Mouse (Mus musculus) intestine, embryonic 15.5 days (tissue): ENCODE measurements at regions not wholly inside any gene's neighbourhood (a gene's known extent, or its start where the extent isn't known, plus 50 kb on each side); places are given as distances from the start of the nearest gene placed in this dataset.
A peak's percentile ranks its signal among the peaks of the same experiment; 100 is the strongest.

Experiments
- ATAC-seq: fragments of 200-750 bp; cut with Nextera tagmentation; 2 replicates; pipeline ENCODE4 v1.8.0; 2017; ENCODE audit warnings: moderate TSS enrichment, moderate library complexity
- H3K27ac ChIP-seq: fragments of 300-500 bp; sonication (generic); 2 replicates; pipeline ENCODE4 v1.5.1; 2015; ENCODE audit warnings: mild to moderate bottlenecking, inconsistent platforms
- H3K27me3 ChIP-seq: fragments of 300-500 bp; sonication (generic); replicated peaks from 2 replicates; pipeline ENCODE4 v1.6.1; 2015; ENCODE audit warnings: inconsistent platforms
- H3K36me3 ChIP-seq: fragments of 300-500 bp; sonication (generic); 2 replicates; pipeline ENCODE4 v1.6.1; 2015; ENCODE audit warnings: inconsistent platforms
- H3K4me1 ChIP-seq: fragments of 300-500 bp; sonication (generic); replicated peaks from 2 replicates; pipeline ENCODE4 v1.6.1; 2015; ENCODE audit warnings: inconsistent platforms
- H3K4me2 ChIP-seq: fragments of 300-500 bp; sonication (generic); replicated peaks from 2 replicates; pipeline ENCODE4 v1.6.1; 2015; ENCODE audit warnings: mild to moderate bottlenecking, inconsistent platforms
- H3K4me3 ChIP-seq: fragments of 300-500 bp; sonication (generic); replicated peaks from 2 replicates; pipeline ENCODE4 v1.5.1; 2015; ENCODE audit warnings: inconsistent platforms
- H3K9ac ChIP-seq: fragments of 300-500 bp; sonication (generic); 2 replicates; pipeline ENCODE4 v1.6.1; 2015; ENCODE audit warnings: inconsistent platforms
- H3K9me3 ChIP-seq: fragments of 300-500 bp; sonication (generic); 2 replicates; pipeline ENCODE4 v1.6.1; 2016; ENCODE audit warnings: inconsistent platforms
- WGBS: fragments of 180-500 bp; shearing (Covaris S2); methylation state at CpG from one replicate; pipeline ENCODE4 v1.1.7; 2015; 5-methylcytosine and 5-hydroxymethylcytosine counted together

DNA sequence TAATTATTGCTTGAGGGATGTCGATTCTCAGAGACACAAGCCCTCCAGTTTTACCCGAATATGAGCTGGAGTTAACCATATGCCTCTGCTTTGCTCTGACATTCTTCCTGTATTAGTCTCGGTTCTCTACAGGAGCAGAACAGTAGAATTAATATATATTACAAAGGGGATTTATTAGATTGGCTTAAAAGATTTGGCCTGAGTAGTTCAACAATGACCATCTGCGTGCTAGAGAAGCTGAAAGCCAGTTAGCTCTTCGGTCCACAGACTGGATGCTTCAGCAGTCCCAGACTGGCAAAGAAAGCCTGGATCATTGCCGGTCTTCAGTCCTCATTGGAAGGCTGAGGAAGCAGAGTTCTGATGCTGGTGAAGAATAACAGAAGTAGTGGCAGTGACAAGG is 100.4 kb upstream of the Gm9747 start:
- Histone ChIP-seq H3K27ac (no peak overlapping the region), H3K4me2 (no peak overlapping the region), H3K27me3 (no peaks in the 10 kb centered on the region), H3K9ac (no peak overlapping the region), H3K9me3 (no peaks in the 10 kb centered on the region), H3K4me1 (no peaks in the 10 kb centered on the region), H3K4me3 (no peak overlapping the region), H3K36me3 (no peaks in the 10 kb centered on the region)
- 83% methylated on average over 6 of the region's 6 CpGs for WGBS
- ATAC-seq, result no peak

DNA sequence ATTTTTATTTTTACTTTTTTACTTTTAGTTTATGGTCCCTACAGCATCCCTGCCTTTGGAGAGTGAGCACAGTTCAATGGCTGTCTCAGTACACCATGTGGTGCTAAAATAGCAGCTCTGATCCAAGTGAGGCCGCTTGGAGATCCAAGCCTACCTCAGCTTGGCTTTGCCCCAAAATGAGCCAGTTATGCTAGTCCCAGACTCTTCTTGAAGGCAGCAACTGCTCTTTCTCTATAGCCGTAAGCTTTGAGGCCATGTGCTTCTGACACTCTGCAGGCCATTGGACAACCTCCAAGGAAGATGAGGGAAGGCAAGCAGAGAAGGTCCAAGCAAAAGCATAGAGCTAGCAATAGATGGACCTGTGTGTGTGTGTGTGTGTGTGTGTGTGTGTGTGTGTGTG is 98.0 kb upstream of the Gm9747 start:
- no peak overlapping the region for H3K4me2 ChIP-seq
- H3K4me1 ChIP-seq, result no peaks in the 10 kb centered on the region
- no peaks in the 10 kb centered on the region for H3K27me3 ChIP-seq
- H3K27ac ChIP-seq, result no peak overlapping the region
- ATAC-seq, result no peak
- no peaks in the 10 kb centered on the region for H3K36me3 ChIP-seq
- no peaks in the 10 kb centered on the region for H3K9me3 ChIP-seq
- no peak overlapping the region for H3K4me3 ChIP-seq
- no peak overlapping the region for H3K9ac ChIP-seq
- 60% methylated on average over 2 of the region's 2 CpGs for WGBS

DNA sequence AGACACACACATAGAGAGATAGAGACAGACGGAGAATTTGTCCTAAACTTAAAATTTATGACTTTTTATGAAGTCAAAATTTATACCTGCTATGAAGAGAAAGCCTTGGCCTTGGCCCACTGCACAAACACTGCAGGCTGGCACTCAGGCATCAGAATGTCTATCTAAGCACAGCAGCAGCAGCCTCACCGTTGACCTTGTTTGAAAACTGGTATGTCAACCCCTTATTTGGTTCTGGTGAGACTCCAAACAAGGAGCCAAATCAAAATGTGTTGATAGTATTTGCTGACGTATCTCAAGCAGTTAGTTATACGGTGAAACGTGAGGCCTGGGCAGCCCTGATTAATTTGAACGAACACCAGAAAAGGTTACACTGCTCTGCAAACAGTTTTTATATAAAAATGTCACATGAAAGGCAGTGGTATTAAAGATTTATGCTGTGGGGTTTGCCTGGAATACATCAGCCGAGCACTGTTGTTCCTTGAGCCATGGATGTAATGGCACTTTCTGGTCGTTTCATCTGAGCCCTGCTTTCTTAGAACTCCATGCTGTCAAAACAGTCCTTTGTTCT is 97.1 kb upstream of the Gm9747 start:
- H3K27me3 ChIP-seq, result no peaks in the 10 kb centered on the region
- H3K9me3 ChIP-seq, result no peaks in the 10 kb centered on the region
- no peak overlapping the region for H3K4me3 ChIP-seq
- no peaks in the 10 kb centered on the region for H3K4me1 ChIP-seq
- WGBS, result 34% methylated on average over 8 of the region's 8 CpGs
- H3K27ac ChIP-seq, result no peak overlapping the region
- no peak overlapping the region for H3K9ac ChIP-seq
- no peak overlapping the region for H3K4me2 ChIP-seq
- no peaks in the 10 kb centered on the region for H3K36me3 ChIP-seq
- ATAC-seq, result no peak; the same call in 1 of the 2 replicates

DNA sequence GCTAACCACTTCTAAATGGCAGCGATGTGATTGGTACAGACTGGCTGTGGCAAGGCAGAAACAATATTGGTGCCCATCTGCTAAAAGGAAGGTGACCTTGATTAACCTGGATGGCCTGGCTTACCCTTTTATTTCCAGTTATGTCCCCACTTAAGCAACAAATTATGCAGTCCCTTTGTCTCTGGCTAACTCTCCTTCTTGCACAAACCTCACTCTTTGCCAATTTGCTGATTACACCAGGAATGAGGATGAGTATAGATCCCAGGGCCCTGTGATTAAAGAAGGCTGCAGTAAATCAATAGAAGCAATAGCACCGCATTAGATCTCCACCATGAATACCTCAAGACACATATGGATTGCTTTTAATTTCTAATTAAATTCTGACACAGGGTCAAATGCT is 87.7 kb upstream of the Gm9747 start:
- ATAC-seq, result no peak
- Histone ChIP-seq H3K4me2 (no peak overlapping the region), H3K9ac (no peak overlapping the region)

DNA sequence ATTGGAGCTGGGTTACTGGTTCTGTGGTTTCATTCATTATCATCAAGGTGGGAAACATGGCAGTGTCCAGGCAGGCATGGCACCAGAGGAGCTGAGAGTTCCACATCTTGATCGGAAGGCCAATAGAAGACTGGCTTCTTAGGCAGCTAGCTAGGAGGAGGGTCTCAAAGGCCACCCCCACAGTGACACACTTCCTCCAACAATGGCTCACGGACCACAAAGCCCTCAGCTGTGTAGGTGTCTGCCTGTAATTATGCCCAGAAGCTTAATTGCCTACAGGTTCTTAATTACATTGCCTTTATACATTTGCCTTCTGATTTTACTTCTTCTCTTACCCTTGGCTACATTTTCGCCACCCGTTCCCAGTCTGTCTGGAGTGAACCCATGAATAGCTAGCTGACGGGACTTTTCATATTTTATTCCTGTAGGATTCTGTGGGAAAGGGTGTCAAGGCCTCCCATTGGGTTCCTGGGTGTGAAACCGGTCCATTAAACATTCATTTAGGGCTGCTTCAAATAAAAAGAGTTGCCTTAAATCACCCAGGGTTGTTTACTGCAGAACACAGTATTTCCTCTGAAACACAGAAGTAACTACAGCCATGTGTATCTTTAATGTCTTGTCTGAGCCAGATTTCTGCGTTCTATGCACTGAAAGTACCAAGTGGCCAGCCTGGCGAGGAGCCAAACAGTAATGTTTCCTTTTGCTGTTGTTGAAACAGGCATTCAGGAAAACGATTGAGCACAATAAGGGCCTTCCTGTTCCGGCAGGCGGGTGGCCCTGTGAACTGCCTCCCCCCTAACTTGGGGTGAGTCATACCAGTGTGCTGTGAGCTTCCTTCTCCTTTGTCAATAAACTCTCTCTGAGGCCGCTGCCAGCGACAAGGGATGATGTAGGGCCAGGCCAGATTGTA is 82.4 kb upstream of the Gm9747 start:
- Histone ChIP-seq H3K4me3 (no peak overlapping the region), H3K9me3 (no peaks in the 10 kb centered on the region), H3K36me3 (no peaks in the 10 kb centered on the region), H3K4me1 (0 out of 2 replicates have a peak, but pooled peaks cover 6% of the 10 kb centered on the region), H3K9ac (no peak overlapping the region), H3K4me2 (no peak overlapping the region; the same call in 1 of the 2 replicates), H3K27ac (no peak overlapping the region), H3K27me3 (no peaks in the 10 kb centered on the region)
- 43% methylated on average over 13 of the region's 13 CpGs for WGBS
- peak; percentile 93 for ATAC-seq

More for the DNA sequence above, 87.7 kb upstream of the Gm9747 start:
- H3K4me1 ChIP-seq, result no peaks in the 10 kb centered on the region
- H3K36me3 ChIP-seq, result no peaks in the 10 kb centered on the region
- no peak overlapping the region for H3K27ac ChIP-seq
- WGBS, result 95% methylated on average over 2 of the region's 2 CpGs
- H3K4me3 ChIP-seq, result no peak overlapping the region
- no peaks in the 10 kb centered on the region for H3K9me3 ChIP-seq
- H3K27me3 ChIP-seq, result no peaks in the 10 kb centered on the region

DNA sequence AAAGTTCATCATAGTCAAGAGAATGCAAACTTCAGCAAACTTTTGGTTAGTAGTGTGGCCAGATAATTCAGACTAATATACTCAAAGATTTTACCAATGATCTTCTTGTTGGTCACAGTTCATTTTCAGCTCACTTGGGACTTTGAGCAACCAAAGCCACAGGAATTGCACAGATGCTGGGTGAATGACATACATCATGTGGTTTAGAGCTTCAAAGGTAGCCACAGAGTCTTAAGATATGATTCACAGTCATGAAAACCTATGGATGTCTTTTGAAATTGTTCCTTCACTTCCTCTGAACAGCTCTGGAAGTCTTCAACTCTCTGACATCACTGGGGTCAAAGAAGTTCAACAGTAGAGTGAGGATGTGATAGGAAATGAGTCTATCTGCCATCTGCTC is 77.0 kb upstream of the Gm9747 start:
- no peak overlapping the region for H3K9ac ChIP-seq
- no peak overlapping the region for H3K4me2 ChIP-seq
- H3K27me3 ChIP-seq, result no peaks in the 10 kb centered on the region
- no peak overlapping the region for H3K27ac ChIP-seq
- H3K9me3 ChIP-seq, result no peaks in the 10 kb centered on the region
- 0 out of 2 replicates have a peak, but pooled peaks cover 2% of the 10 kb centered on the region for H3K4me1 ChIP-seq
- H3K4me3 ChIP-seq, result no peak overlapping the region
- no peaks in the 10 kb centered on the region for H3K36me3 ChIP-seq
- no peak for ATAC-seq

DNA sequence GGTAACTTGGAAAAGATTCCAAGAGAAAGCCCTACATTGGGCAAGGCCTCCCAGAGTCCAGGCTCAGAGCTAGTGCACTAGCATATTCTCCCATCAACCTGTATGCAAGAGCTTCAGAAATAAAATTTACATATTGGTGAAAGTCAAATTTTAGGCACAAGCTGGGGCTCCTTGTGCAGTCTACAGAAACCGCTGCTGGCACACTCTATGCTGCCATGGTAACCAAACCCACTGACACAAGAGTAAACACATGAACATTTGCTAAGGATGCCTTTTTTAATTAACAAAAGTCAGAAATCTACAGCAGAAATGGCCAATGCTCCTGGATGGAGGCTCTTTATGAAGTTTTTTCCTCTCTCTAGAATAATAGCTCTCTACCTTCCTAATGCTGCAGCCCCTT is 75.9 kb upstream of the Gm9747 start:
- no peak for ATAC-seq
- Histone ChIP-seq H3K27ac (no peak overlapping the region), H3K9ac (no peak overlapping the region), H3K36me3 (no peaks in the 10 kb centered on the region), H3K9me3 (no peaks in the 10 kb centered on the region), H3K4me2 (no peak overlapping the region), H3K27me3 (no peaks in the 10 kb centered on the region), H3K4me1 (no peaks in the 10 kb centered on the region), H3K4me3 (no peak overlapping the region)
- 78% methylated on average over 1 of the region's 1 CpGs for WGBS

DNA sequence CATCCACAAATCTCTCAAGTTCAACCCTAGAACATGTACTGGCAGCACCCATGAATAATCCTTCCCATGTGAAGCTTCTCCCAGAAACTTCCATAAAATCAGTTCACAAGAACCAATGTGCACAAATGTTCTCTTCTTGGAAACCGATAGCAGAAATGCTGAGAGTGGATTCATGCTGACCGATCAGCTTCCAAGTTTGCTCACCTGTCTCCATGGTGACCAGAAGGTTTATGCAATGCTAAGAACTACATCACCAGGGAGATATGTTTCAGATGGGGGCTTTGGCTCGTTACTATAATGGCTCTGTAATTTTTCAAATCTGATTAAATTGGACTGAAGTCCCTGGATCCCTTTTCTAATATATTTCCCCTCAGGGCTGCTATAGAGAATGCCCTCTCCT is 74.4 kb upstream of the Gm9747 start:
- Histone ChIP-seq H3K27me3 (no peaks in the 10 kb centered on the region), H3K27ac (no peak overlapping the region), H3K9ac (no peak overlapping the region), H3K36me3 (no peaks in the 10 kb centered on the region), H3K4me2 (no peak overlapping the region), H3K4me3 (no peak overlapping the region), H3K4me1 (no peaks in the 10 kb centered on the region), H3K9me3 (no peaks in the 10 kb centered on the region)
- ATAC-seq, result no peak
- WGBS, result 36% methylated on average over 3 of the region's 3 CpGs

DNA sequence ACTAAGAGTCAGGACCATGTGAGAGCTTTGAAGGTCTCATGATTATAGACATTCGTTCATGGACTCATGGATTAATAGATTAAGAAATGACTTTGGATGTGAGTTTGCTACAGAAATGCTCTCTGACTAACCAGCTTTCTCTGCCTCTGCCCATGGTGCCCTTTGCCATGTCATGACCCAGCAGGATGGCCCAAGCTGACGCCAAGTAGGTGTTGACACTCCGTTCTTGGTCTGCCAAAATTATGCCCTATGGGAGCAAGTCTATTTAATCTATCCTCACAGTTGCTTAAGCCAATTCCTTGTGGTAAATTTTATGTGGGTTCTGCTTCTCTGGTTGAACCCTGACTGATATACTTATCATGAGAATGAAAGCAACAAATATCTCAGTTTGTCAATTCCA is 73.7 kb upstream of the Gm9747 start:
- Histone ChIP-seq H3K4me1 (no peaks in the 10 kb centered on the region), H3K36me3 (no peaks in the 10 kb centered on the region), H3K9me3 (no peaks in the 10 kb centered on the region), H3K27me3 (no peaks in the 10 kb centered on the region), H3K4me3 (no peak overlapping the region), H3K27ac (no peak overlapping the region), H3K9ac (no peak overlapping the region), H3K4me2 (no peak overlapping the region)
- 91% methylated on average over 3 of the region's 3 CpGs for WGBS
- no peak for ATAC-seq

DNA sequence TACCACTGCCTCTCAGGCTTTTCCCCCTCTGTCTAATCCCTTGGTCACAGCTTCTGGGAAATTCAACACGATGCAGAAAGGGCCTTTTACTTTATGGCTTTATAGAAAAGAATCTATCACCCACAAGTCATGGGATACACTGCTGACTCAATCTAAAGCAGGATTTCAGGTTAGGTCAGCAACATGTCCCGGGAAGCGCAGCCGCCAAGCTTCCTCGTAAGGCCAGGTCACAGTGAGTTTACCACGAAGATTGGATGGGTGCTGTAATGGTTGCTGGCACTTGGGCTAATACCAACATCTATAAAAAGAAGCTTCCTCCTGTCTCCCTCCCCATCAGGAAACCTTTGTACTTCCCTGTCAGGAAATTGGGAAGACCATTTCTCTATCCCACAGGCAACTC is 70.0 kb upstream of the Gm9747 start:
- Histone ChIP-seq H3K36me3 (no peaks in the 10 kb centered on the region), H3K27me3 (no peaks in the 10 kb centered on the region), H3K4me2 (no peak overlapping the region), H3K4me3 (no peak overlapping the region), H3K4me1 (no peaks in the 10 kb centered on the region), H3K27ac (no peak overlapping the region), H3K9me3 (no peaks in the 10 kb centered on the region), H3K9ac (no peak overlapping the region)
- no peak for ATAC-seq
- WGBS, result 85% methylated on average over 6 of the region's 6 CpGs

DNA sequence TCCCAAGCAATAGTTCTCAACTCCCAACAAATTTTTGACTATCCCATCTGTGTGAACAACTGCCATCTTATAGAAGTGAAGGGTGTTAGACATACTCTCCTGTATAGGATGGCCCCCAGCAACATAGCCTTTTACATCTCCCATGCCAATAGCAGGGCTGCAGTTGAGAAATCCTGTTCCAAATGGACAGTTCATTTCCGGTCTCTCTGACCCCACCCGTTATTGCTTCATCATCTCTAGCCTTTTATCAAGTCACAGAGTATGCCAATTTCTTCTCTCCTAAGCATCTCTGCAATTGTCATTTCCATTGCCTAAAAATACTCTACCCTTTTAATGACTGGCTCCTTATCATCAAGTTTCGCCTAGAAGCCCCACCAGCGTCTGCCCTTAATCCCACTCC is 64.8 kb upstream of the Gm9747 start:
- no peak overlapping the region for H3K4me2 ChIP-seq
- H3K9ac ChIP-seq, result no peak overlapping the region
- no peak overlapping the region for H3K27ac ChIP-seq
- WGBS, result 77% methylated on average over 4 of the region's 4 CpGs
- H3K4me1 ChIP-seq, result no peaks in the 10 kb centered on the region
- H3K27me3 ChIP-seq, result no peaks in the 10 kb centered on the region
- H3K9me3 ChIP-seq, result no peaks in the 10 kb centered on the region
- H3K36me3 ChIP-seq, result no peaks in the 10 kb centered on the region
- H3K4me3 ChIP-seq, result no peak overlapping the region
- no peak for ATAC-seq

DNA sequence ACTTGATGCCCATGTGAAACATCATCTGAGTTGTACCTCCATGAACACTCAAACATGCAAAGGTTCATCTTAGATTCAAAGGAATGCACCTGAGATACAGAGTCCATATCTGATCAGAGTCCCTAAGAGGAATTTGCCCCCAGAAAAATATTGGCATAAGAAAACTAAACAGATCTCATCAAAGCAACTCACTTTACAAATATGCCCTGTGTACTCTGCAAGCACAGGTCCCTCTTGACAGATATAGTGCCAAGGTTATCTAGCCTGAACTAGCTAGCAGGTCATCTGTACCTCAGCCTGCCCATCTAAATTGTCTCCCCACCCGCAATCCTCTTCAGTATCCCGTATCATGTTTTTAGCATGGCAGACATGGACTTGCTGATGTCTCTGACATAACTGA is 64.0 kb upstream of the Gm9747 start:
- H3K27ac ChIP-seq, result no peak overlapping the region
- H3K4me1 ChIP-seq, result no peaks in the 10 kb centered on the region
- no peaks in the 10 kb centered on the region for H3K36me3 ChIP-seq
- no peak overlapping the region for H3K9ac ChIP-seq
- no peaks in the 10 kb centered on the region for H3K27me3 ChIP-seq
- H3K4me2 ChIP-seq, result no peak overlapping the region
- H3K4me3 ChIP-seq, result no peak overlapping the region
- H3K9me3 ChIP-seq, result no peaks in the 10 kb centered on the region
- WGBS, result 77% methylated on average over 2 of the region's 2 CpGs
- ATAC-seq, result no peak

DNA sequence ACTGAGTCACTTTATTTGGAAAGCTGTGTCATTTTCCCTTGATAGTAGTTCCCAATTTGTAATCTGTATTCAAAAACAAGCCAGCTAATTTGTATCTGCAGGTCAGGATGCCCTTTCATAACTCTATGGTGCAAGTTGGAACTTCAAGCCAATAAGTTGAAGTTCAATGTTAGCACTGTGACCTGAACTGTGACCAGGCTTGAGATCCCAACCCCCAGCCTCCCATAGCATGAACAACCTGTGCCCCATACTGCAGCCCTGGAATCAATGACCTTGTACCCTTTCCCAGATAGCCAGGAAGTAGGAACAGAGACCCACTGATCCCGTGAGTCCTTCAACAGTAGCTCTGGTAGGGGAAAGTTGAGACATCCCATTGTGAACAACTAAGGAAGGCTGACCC is 52.5 kb upstream of the Gm9747 start:
- H3K4me3 ChIP-seq, result no peak overlapping the region
- H3K9ac ChIP-seq, result no peak overlapping the region
- no peak for ATAC-seq
- H3K9me3 ChIP-seq, result no peaks in the 10 kb centered on the region
- H3K36me3 ChIP-seq, result no peaks in the 10 kb centered on the region
- no peak overlapping the region for H3K4me2 ChIP-seq
- no peak overlapping the region for H3K27ac ChIP-seq
- 75% methylated on average over 1 of the region's 1 CpGs for WGBS
- H3K4me1 ChIP-seq, result no peaks in the 10 kb centered on the region
- H3K27me3 ChIP-seq, result no peaks in the 10 kb centered on the region
